Mouse (Mus musculus): ENCODE results near the gene Agk.

- TF ChIP-seq POLR2AphosphoS2 (IDR thresholded peaks at IDR 0.05; ENCODE audit: insufficient read length, low read depth) (no peak), MYOD1 (IDR thresholded peaks at IDR 0.05; ENCODE audit: control insufficient read depth in 1 of 3, insufficient read length in 2 of 3, low read depth in 2 of 3) (no peak), MAX (IDR thresholded peaks at IDR 0.05; ENCODE audit: low read depth) (no peak), POLR2A (IDR thresholded peaks at IDR 0.05; ENCODE audit: insufficient read length, low read depth) (no peak), TCF12 (IDR thresholded peaks at IDR 0.05; ENCODE audit: insufficient read depth, poor library complexity, severe bottlenecking) (no peak)
Observed at GRCm38 (mm10) chr6:40303379-40303778, 21.6 kb upstream of the Agk start.
